Mouse (Mus musculus) heart, embryonic 11.5 days (tissue): Measurements from ENCODE around the gene Ifitm6. TPM values are rescaled to one million over a fixed set of nuclear protein-coding genes. Genes with fewer than 3 reads are reported as not detected.

Experiments used
- ATAC-seq: fragments of 200-750 bp; cut with Nextera tagmentation; replicated peaks from 2 replicates; pipeline ENCODE4 v1.8.0; 2017; ENCODE audit warnings: moderate library complexity; ENCODE audit not compliant: insufficient number of reproducible peaks, low FRiP score, low TSS enrichment
- H3K27ac ChIP-seq: fragments of 300-500 bp; sonication (generic); 2 replicates; pipeline ENCODE4 v1.5.1; 2014; ENCODE audit warnings: mild to moderate bottlenecking, low read depth, low read length
- H3K27me3 ChIP-seq: fragments of 300-500 bp; sonication (generic); 2 replicates; pipeline ENCODE4 v1.6.1; 2014; ENCODE audit warnings: mild to moderate bottlenecking, low read length, mixed read lengths; ENCODE audit not compliant: control insufficient read depth, insufficient read depth
- H3K36me3 ChIP-seq: fragments of 300-500 bp; sonication (generic); 2 replicates; pipeline ENCODE4 v1.6.1; 2014; ENCODE audit warnings: mild to moderate bottlenecking, low read length, moderate library complexity, mixed read lengths; ENCODE audit not compliant: control insufficient read depth, insufficient read depth
- H3K4me1 ChIP-seq: fragments of 300-500 bp; sonication (generic); 2 replicates; pipeline ENCODE4 v1.6.1; 2014; ENCODE audit warnings: low read length; ENCODE audit not compliant: control insufficient read depth, insufficient read depth
- H3K4me2 ChIP-seq: fragments of 300-500 bp; sonication (generic); 2 replicates; pipeline ENCODE4 v1.6.1; 2014; ENCODE audit warnings: mild to moderate bottlenecking, moderate library complexity
- H3K4me3 ChIP-seq: fragments of 300-500 bp; sonication (generic); 2 replicates; pipeline ENCODE4 v1.5.1; 2014; ENCODE audit warnings: low read depth, low read length
- H3K9ac ChIP-seq: fragments of 300-500 bp; sonication (generic); 2 replicates; pipeline ENCODE4 v1.6.1; 2014; ENCODE audit warnings: mild to moderate bottlenecking, low read depth, low read length, moderate library complexity
- H3K9me3 ChIP-seq: fragments of 300-500 bp; sonication (generic); replicated peaks from 2 replicates; pipeline ENCODE4 v1.6.1; 2016; ENCODE audit warnings: low read length; ENCODE audit not compliant: control insufficient read depth
- WGBS: fragments of 180-500 bp; shearing (Covaris S2); extraction: QIAGEN DNeasy Blood & Tissue Kit; methylation state at CpG from one replicate; pipeline ENCODE4 v1.1.7; 2014; ENCODE audit not compliant: insufficient replicate concordance; 5-methylcytosine and 5-hydroxymethylcytosine counted together
- polyA plus RNA-seq: library from polyadenylated mRNA; unstranded; fragments of >200 nt; fragmentation: Nextera tagmentation; extraction: Ambion mirVana; gene quantifications from 2 replicates; pipeline ENCODE4 v1.2.1, GENCODE M21; 2014

Gene Ifitm6
- polyA plus RNA-seq, 1 experiment from 2014 or later = 0.26 TPM

DNA sequence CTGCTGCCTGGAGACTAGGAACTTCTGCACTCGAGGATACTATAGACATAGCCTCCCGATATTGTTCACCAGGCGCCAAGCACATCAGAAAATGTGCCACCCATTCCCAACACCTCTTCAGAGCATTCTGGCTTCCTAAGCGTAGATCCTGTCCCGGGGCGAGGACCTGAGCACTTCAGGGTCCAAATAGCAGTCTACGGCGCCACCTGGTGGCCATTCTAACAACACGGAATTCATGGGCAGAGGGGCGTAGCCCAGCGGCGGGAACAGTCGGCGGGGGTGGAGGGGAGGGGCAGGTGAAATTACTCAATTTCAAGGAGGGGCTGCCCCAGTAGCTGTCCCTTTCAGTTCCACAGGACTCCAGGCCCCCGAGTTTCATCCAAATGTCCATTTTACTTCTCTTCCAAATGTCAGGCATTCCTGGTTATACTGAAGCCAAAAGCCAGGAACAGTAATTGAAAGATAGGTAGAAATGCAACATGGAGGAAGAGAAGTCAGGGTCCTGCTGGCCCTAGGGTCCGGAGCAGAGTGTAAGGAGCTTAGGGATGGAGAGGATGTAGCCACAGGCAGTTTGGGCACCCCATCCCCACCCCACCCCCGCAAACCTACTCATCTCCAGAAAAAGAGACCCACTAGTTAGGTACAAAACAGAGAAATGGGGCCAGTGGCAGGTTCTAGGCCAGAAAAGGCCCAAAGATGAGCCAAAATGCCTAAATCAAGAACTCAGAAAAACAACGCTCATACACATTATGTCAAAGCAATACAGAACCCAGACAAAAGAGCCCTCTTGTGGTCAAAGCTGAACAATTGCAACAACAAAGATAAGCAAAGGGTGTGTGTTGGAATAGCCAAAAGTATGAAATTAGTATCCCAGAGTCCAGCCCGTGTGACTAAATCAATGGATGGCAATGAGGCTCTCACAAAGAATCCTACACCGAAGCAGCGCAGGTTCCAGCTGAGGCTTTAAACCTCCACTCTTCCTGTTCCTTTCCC lies 30.8 kb upstream of the Ifitm6 start:
- 8% methylated on average over 21 of the region's 21 CpGs for WGBS

GRCm38 (mm10) chr7:141047581-141048225 lies 30.0 kb upstream of the Ifitm6 start:
- no peaks in the 10 kb centered on the region for H3K9me3 ChIP-seq
- peak; percentile 75; the same call in 1 of the 2 replicates for ATAC-seq
- H3K27me3 ChIP-seq = peaks cover 5% of the 10 kb centered on the region; the same call in 1 of the 2 replicates
- peak overlapping the region; percentile 45 for H3K4me3 ChIP-seq
- no peaks in the 10 kb centered on the region for H3K36me3 ChIP-seq
- peak overlapping the region; percentile 90 for H3K4me2 ChIP-seq
- peak overlapping the region; percentile 59 for H3K27ac ChIP-seq
- 6% methylated on average over 15 of the region's 19 CpGs for WGBS
- peaks cover 10% of the 10 kb centered on the region; the same call in 1 of the 2 replicates for H3K4me1 ChIP-seq
- peak overlapping the region; percentile 59; the same call in 1 of the 2 replicates for H3K9ac ChIP-seq

More for the DNA sequence above, 30.8 kb upstream of the Ifitm6 start:
- Histone ChIP-seq H3K4me2 (peak overlapping the region; percentile 90), H3K4me1 (peaks cover 10% of the 10 kb centered on the region; the same call in 1 of the 2 replicates), H3K27ac (peak overlapping the region; percentile 46; the same call in 1 of the 2 replicates), H3K27me3 (peaks cover 5% of the 10 kb centered on the region; the same call in 1 of the 2 replicates), H3K36me3 (no peaks in the 10 kb centered on the region), H3K4me3 (peak overlapping the region; percentile 45), H3K9ac (peak overlapping the region; percentile 59; the same call in 1 of the 2 replicates), H3K9me3 (no peaks in the 10 kb centered on the region)
- peak; percentile 85; the same call in 1 of the 2 replicates for ATAC-seq

DNA sequence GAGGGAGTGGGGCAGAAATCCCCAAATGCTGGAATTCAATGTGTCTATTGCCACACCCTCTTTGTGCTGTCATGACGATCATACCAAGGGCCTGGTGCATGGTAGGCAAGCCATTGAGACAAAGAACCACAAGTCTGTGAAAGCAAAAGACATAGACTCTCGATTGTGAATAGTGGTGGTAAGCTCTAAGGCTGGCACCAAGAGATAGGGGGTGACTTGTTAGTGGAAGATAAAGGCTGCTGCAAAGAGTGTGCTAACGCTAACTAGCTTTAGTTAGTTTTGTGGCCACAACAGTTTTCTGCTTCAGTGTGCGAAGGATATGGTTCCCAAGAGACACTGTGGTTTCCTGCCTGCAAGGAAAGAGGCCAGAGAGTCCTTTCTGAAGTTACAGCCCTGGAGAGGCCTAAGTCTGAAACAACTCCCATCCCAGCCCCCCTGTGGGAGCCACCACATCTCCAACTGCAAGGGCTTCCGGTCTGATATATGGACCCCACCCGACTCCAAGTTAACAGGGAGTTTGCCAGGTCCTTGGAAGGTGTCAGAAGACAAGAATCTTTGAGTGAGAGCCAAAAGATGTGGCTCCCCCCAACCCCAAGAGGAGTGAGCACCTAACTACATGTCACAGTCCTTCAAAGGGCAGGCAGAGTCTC lies 29.3 kb upstream of the Ifitm6 start:
- peaks cover 5% of the 10 kb centered on the region; the same call in 1 of the 2 replicates for H3K27me3 ChIP-seq
- H3K36me3 ChIP-seq = no peaks in the 10 kb centered on the region
- H3K27ac ChIP-seq = peak overlapping the region; percentile 59
- H3K4me2 ChIP-seq = peak overlapping the region; percentile 90
- H3K9ac ChIP-seq = peak overlapping the region; percentile 22
- H3K4me3 ChIP-seq = no peak overlapping the region
- no peaks in the 10 kb centered on the region for H3K9me3 ChIP-seq
- peaks cover 10% of the 10 kb centered on the region; the same call in 1 of the 2 replicates for H3K4me1 ChIP-seq
- no peak for ATAC-seq
- WGBS = 54% methylated on average over 6 of the region's 6 CpGs

- peaks cover 5% of the 10 kb centered on the region; the same call in 1 of the 2 replicates for H3K27me3 ChIP-seq
- no peak overlapping the region for H3K4me3 ChIP-seq
- H3K9me3 ChIP-seq = no peaks in the 10 kb centered on the region
- no peak overlapping the region for H3K27ac ChIP-seq
- no peak overlapping the region for H3K9ac ChIP-seq
- H3K36me3 ChIP-seq = no peaks in the 10 kb centered on the region
- no peak for ATAC-seq
- H3K4me1 ChIP-seq = peaks cover 6% of the 10 kb centered on the region; the same call in 1 of the 2 replicates
- H3K4me2 ChIP-seq = no peak overlapping the region
- WGBS = 30% methylated on average over 4 of the region's 4 CpGs
These were observed 24.8 kb upstream of the Ifitm6 start for GRCm38 (mm10) chr7:141042539-141042938.

DNA sequence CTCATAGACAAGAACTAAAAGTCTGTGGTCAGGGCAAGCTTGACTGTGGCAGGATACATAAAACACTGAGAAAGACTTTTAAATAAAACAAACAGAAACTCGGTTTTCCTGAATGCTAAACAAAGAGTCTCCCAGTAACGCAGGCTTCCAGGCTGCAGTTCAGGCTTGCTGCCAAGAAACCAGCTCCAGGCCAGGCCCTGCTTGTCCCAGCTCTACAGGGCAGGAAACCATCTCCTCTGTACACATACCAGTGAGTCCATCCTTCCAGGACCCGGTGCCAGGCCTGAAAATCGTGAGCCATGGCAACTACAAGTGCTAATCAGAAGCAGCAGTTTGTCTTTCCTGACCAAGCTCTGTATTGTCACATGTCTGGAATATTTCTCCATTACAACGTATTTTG lies 23.9 kb upstream of the Ifitm6 start:
- no peaks in the 10 kb centered on the region for H3K36me3 ChIP-seq
- H3K4me3 ChIP-seq = no peak overlapping the region
- H3K9me3 ChIP-seq = no peaks in the 10 kb centered on the region
- H3K27ac ChIP-seq = peak overlapping the region; percentile 71
- H3K27me3 ChIP-seq = no peaks in the 10 kb centered on the region
- H3K9ac ChIP-seq = no peak overlapping the region
- H3K4me2 ChIP-seq = no peak overlapping the region
- 0 out of 2 replicates have a peak, but pooled peaks have one; percentile 71 for ATAC-seq
- WGBS = 23% methylated on average over 5 of the region's 5 CpGs
- no peaks in the 10 kb centered on the region for H3K4me1 ChIP-seq

GRCm38 (mm10) chr7:141040867-141041606 lies 23.3 kb upstream of the Ifitm6 start:
- Histone ChIP-seq H3K9ac (no peak overlapping the region), H3K27me3 (no peaks in the 10 kb centered on the region), H3K27ac (peak overlapping the region; percentile 71), H3K4me2 (no peak overlapping the region), H3K9me3 (no peaks in the 10 kb centered on the region), H3K4me1 (no peaks in the 10 kb centered on the region), H3K4me3 (no peak overlapping the region), H3K36me3 (no peaks in the 10 kb centered on the region)
- 46% methylated on average over 6 of the region's 9 CpGs for WGBS
- ATAC-seq = no peak

DNA sequence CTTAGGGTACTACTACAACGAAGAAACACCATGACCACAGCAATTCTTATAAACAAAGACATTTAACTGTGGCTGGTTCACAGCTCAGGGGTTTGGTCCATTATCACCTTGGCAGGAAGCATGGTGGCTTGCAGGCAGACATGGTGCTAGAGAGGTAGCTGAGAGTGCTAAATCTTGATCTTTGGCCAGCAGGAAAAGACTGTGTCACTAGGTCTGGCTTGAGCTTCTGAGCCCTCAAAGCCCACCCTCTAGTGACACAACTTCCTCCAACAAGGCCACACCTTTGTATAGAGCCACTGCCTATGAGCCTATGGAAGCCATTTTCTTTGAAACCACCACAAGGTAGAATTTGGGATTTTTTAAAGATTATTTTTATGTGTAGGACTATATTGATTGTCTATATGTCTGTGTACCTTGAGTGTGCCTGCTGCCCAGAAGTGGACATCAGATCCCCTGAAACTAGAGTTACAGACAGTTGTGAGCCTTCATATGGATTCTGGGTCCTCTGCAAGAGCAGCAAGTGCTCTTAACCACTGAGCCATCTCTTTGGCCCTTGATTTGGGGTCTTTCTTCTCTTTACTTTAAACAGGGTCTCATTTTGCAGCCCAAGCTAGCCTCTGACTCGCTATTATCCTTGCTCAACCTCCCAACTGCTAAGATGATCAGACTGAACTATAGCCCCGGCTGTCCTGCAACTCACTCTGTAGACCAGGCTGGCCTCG lies 21.8 kb upstream of the Ifitm6 start:
- no peak overlapping the region for H3K4me2 ChIP-seq
- H3K9ac ChIP-seq = no peak overlapping the region
- H3K9me3 ChIP-seq = no peaks in the 10 kb centered on the region
- ATAC-seq = no peak
- 90% methylated on average over 4 of the region's 4 CpGs for WGBS
- no peaks in the 10 kb centered on the region for H3K27me3 ChIP-seq
- H3K36me3 ChIP-seq = no peaks in the 10 kb centered on the region
- no peak overlapping the region for H3K4me3 ChIP-seq
- H3K27ac ChIP-seq = no peak overlapping the region
- no peaks in the 10 kb centered on the region for H3K4me1 ChIP-seq
